Mouse (Mus musculus): ENCODE measurements around the gene Wnt10b. TPM values are rescaled to one million over a fixed set of nuclear protein-coding genes. Genes with fewer than 3 reads are reported as not detected.

Wnt10b gene
- polyA plus RNA-seq, 1 experiment: 0.15 TPM

DNA sequence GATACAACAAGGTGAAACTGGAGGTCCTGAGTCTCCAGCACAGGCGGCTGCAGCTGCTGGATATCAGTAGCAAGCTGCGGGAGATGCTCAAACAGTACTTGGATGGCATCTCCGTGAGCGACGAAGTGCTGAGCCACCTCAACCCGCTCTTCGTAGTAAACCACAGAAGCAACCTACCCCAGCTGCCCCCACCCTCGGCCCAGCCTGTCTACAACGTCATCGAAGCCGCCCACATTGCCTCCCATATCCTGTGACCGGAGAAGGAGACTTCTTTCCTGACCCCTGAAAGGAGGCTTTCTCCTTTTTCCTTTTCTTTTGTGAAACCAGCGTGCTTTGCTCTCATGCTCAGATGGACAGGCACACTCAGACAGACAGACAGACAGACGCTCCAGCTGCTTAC is 55.1 kb downstream of the Wnt10b start:
- TF ChIP-seq CTCF (IDR thresholded peaks at IDR 0.05; ENCODE audit: borderline replicate concordance, insufficient read depth, low read depth, low read length) (no peak), POLR2A (IDR thresholded peaks at IDR 0.05; ENCODE audit: borderline replicate concordance, insufficient read depth, low read length) (no peak)
- Histone ChIP-seq H3K4me3 (replicated peaks; ENCODE audit: insufficient read depth, low read depth, low read length) (no peak overlapping the region), H3K27ac (ENCODE audit: insufficient read depth, low read length) (no peak overlapping the region), H3K27me3 (ENCODE audit: control insufficient read depth, insufficient read depth, low read length) (no peaks in the 10 kb centered on the region), H3K4me1 (ENCODE audit: control insufficient read depth, insufficient read depth, low read length) (no peaks in the 10 kb centered on the region)
- 71% methylated on average over 14 of the region's 14 CpGs for WGBS
- no peak for DNase-seq

DNA sequence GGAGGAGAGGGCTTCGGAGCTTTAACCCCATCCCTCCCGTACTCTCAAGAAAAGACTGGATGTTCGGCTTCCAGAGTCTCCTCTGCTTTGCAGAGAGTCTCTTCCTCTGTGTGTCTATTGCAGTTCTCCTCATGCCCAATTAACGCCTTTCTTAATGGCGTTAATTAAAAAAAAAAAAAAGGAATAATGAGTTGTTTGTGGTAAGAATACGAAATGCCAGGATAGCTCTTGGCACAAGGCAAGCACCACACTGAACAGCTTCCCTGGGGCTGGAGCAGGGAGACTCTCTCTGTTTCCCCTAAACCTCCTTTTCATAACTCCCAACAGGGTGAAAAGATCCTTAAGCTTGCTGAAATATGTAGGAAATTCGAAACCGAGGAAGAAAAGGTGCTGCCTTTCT is 55.8 kb downstream of the Wnt10b start:
- Histone ChIP-seq H3K27me3 (ENCODE audit: control insufficient read depth, insufficient read depth, low read length) (no peaks in the 10 kb centered on the region), H3K27ac (ENCODE audit: insufficient read depth, low read length) (no peak overlapping the region), H3K4me3 (replicated peaks; ENCODE audit: insufficient read depth, low read depth, low read length) (no peak overlapping the region), H3K4me1 (ENCODE audit: control insufficient read depth, insufficient read depth, low read length) (no peaks in the 10 kb centered on the region)
- no peak for TF ChIP-seq POLR2A (IDR thresholded peaks at IDR 0.05; ENCODE audit: borderline replicate concordance, insufficient read depth, low read length)
- no peak for TF ChIP-seq CTCF (IDR thresholded peaks at IDR 0.05; ENCODE audit: borderline replicate concordance, insufficient read depth, low read depth, low read length)
- no peak for DNase-seq
- 71% methylated on average over 8 of the region's 8 CpGs for WGBS

Other genes with a start within 250 kb of the Wnt10b start
- gene Kansl2, start 243.9 kb downstream of the Wnt10b start, polyA plus RNA-seq (2012; rRNA removed): 60.7 and 62.4 TPM in 2 replicates
- 24.1 and 24.2 TPM in 2 replicates for gene Ccnt1, start 207.2 kb downstream of the Wnt10b start, polyA plus RNA-seq (2012; rRNA removed)
- not detected in 2 replicates for gene 4930415O20Rik, start 207.1 kb downstream of the Wnt10b start, polyA plus RNA-seq (2012; rRNA removed)
- gene Adcy6, start 168.1 kb downstream of the Wnt10b start, polyA plus RNA-seq (2012; rRNA removed): 31.1 and 31.3 TPM in 2 replicates
- 65.4 and 69.7 TPM in 2 replicates for gene Cacnb3, start 147.3 kb downstream of the Wnt10b start, polyA plus RNA-seq (2012; rRNA removed)
- 69.4 and 71.7 TPM in 2 replicates for gene Ddx23, start 115.3 kb downstream of the Wnt10b start, polyA plus RNA-seq (2012; rRNA removed)
- gene Rnd1, start 100.7 kb downstream of the Wnt10b start, polyA plus RNA-seq (2012; rRNA removed): 42.4 and 47.4 TPM in 2 replicates
- 4.8 TPM in 2 replicates for gene Ccdc65, start 69.9 kb downstream of the Wnt10b start, polyA plus RNA-seq (2012; rRNA removed)
- 4.1 and 4.7 TPM in 2 replicates for gene Fkbp11, start 50.0 kb downstream of the Wnt10b start, polyA plus RNA-seq (2012; rRNA removed)
- gene Arf3, start 14.9 kb downstream of the Wnt10b start, polyA plus RNA-seq (2012; rRNA removed): 202 and 210 TPM in 2 replicates
- not detected in 2 replicates for gene Wnt1, start 11.7 kb upstream of the Wnt10b start, polyA plus RNA-seq (2012; rRNA removed)
- gene Ddn, start 31.3 kb upstream of the Wnt10b start, polyA plus RNA-seq (2012; rRNA removed): 1.0 and 1.3 TPM in 2 replicates
- 90.3 and 93.6 TPM in 2 replicates for gene Prkag1, start 53.4 kb upstream of the Wnt10b start, polyA plus RNA-seq (2012; rRNA removed)
- gene Kmt2d, start 93.1 kb upstream of the Wnt10b start, polyA plus RNA-seq (2012; rRNA removed): 49.9 and 52.6 TPM in 2 replicates
- gene Rhebl1, start 116.4 kb upstream of the Wnt10b start, polyA plus RNA-seq (2012; rRNA removed): 18.7 and 19.8 TPM in 2 replicates
- gene Dhh, start 120.4 kb upstream of the Wnt10b start, polyA plus RNA-seq (2012; rRNA removed): 0.07 and 0.10 TPM in 2 replicates
- gene Lmbr1l, start 140.1 kb upstream of the Wnt10b start, polyA plus RNA-seq (2012; rRNA removed): 37.5 and 39.7 TPM in 2 replicates
- 1,352 and 1,359 TPM in 2 replicates for gene Tuba1b, start 156.4 kb upstream of the Wnt10b start, polyA plus RNA-seq (2012; rRNA removed)
- 0.75 and 2.6 TPM in 2 replicates for gene Gm49450, start 175.4 kb upstream of the Wnt10b start, polyA plus RNA-seq (2012; rRNA removed)
- gene Tuba1a, start 175.6 kb upstream of the Wnt10b start, polyA plus RNA-seq (2012; rRNA removed): 1,294 and 1,344 TPM in 2 replicates

Measured in cerebellum, adult 2 months (tissue).